Mouse (Mus musculus) megakaryocyte-erythroid progenitor cell, adult 5 weeks (primary cell): ENCODE measurements around the gene Olfr1166. TPM values are rescaled to one million over a fixed set of nuclear protein-coding genes. Genes with fewer than 3 reads are reported as not detected.

Experiments used
- polyA plus RNA-seq: library from polyadenylated mRNA; stranded (reverse); fragments of >175 nt; gene quantifications from 2 replicates; pipeline ENCODE4 v1.2.3, GENCODE M21; 2012

The Olfr1166 gene
- not detected in 2 replicates for polyA plus RNA-seq

DNA sequence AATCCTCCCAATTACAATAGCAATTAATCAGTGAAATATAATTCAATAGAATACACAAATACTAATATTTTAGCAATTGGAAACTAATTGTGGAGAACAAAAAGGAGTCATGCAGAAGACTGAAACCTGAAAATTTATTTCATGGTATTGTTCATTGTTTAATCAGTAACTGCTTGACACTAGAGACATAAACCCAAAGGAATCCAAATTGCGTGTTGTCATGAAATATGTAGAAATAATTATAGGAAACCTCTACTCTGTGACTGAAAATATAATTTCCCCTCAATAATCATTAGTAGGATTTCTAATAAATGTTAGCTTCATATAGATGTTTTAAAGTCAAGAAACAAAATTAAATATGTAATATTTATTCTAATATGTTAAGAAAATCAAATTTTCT lies at the start of gene Olfr1166:
Gene Olfr1166 (minus strand): TSS at position 101 of the 400 bp plus-strand sequence.

GRCm38 (mm10) chr2:88155093-88155492 lies 27.0 kb upstream of the Olfr1166 start, which contains the start of gene Olfr1167:
TSS of gene Olfr1167 (minus strand) at chr2:88155193.

DNA sequence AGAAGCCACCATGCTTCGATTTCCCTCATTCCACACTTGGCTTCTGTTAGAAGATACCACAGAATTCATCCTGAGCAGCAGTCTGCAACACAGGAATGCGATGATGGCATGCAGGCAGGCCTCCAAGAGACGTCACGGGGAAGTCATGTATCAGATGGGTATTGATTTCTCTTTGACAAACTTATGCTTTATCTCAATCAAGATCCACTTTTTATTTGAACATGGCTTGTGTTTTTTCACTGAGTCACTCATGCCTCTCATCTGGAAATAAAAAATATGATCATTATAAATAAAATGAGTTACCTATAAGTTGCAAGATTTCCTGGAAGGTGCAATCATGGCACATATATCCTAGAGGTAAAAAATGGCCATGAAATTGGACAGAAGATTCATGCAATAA lies 34.2 kb downstream of the Olfr1166 start, which contains the start of gene Olfr1164:
Gene Olfr1164 (minus strand): TSS at position 101 of the 400 bp plus-strand sequence.

Other genes starting within 250 kb of the Olfr1166 start
- not detected in 2 replicates for gene Olfr1153, start 233.3 kb downstream of the Olfr1166 start, polyA plus RNA-seq
- gene Olfr1154, start 223.1 kb downstream of the Olfr1166 start, polyA plus RNA-seq, result not detected in 2 replicates
- gene Olfr1155, start 183.1 kb downstream of the Olfr1166 start, polyA plus RNA-seq, result not detected in 2 replicates
- gene Olfr1156, start 175.2 kb downstream of the Olfr1166 start, polyA plus RNA-seq, result not detected in 2 replicates
- not detected in 2 replicates for gene Olfr1157, start 160.0 kb downstream of the Olfr1166 start, polyA plus RNA-seq
- gene Olfr74, start 153.6 kb downstream of the Olfr1166 start, polyA plus RNA-seq, result not detected in 2 replicates
- gene Olfr1158, start 138.2 kb downstream of the Olfr1166 start, polyA plus RNA-seq, result not detected in 2 replicates
- gene Olfr1160, start 120.0 kb downstream of the Olfr1166 start, polyA plus RNA-seq, result not detected in 2 replicates
- gene Olfr1161, start 105.5 kb downstream of the Olfr1166 start, polyA plus RNA-seq, result not detected in 2 replicates
- gene Olfr73, start 90.6 kb downstream of the Olfr1166 start, polyA plus RNA-seq, result not detected in 2 replicates
- gene Olfr1162, start 77.1 kb downstream of the Olfr1166 start, polyA plus RNA-seq, result not detected in 2 replicates
- gene Olfr1163, start 56.4 kb downstream of the Olfr1166 start, polyA plus RNA-seq, result not detected in 2 replicates
- not detected in 2 replicates for gene Olfr1164, start 34.3 kb downstream of the Olfr1166 start, polyA plus RNA-seq
- not detected in 2 replicates for gene Olfr1167, start 26.9 kb upstream of the Olfr1166 start, polyA plus RNA-seq
- gene Olfr1168, start 53.6 kb upstream of the Olfr1166 start, polyA plus RNA-seq, result not detected in 2 replicates
- not detected in 2 replicates for gene Olfr1170, start 100.1 kb upstream of the Olfr1166 start, polyA plus RNA-seq
- not detected in 2 replicates for gene Olfr1173, start 151.6 kb upstream of the Olfr1166 start, polyA plus RNA-seq
- gene Olfr1174-ps, start 186.9 kb upstream of the Olfr1166 start, polyA plus RNA-seq, result not detected in 2 replicates
- gene Olfr1175-ps, start 198.9 kb upstream of the Olfr1166 start, polyA plus RNA-seq, result not detected in 2 replicates
- not detected in 2 replicates for gene Olfr1176, start 208.4 kb upstream of the Olfr1166 start, polyA plus RNA-seq
- not detected in 2 replicates for gene Olfr1177-ps, start 218.2 kb upstream of the Olfr1166 start, polyA plus RNA-seq